Mouse (Mus musculus): ENCODE results near the gene Pole3.

The Pole3 gene

GRCm38 (mm10) chr4:62524651-62525488 lies at the start of gene Pole3, which contains the start of gene 4933430I17Rik:
TSS of gene Pole3 (minus strand) at chr4:62525068.
TSS of gene 4933430I17Rik (plus strand) at chr4:62525369.
- DNase-seq: peak; percentile 96

GRCm38 (mm10) chr4:62570029-62570428 lies 45.2 kb upstream of the Pole3 start:
- DNase-seq: no peak

- no peak for DNase-seq
Measured at GRCm38 (mm10) chr4:62569603-62570002, 44.7 kb upstream of the Pole3 start.

GRCm38 (mm10) chr4:62568359-62568758 lies 43.5 kb upstream of the Pole3 start:
- DNase-seq: no peak

- DNase-seq: no peak
Measured at GRCm38 (mm10) chr4:62567696-62568095, 42.8 kb upstream of the Pole3 start.

GRCm38 (mm10) chr4:62566530-62566929 lies 41.7 kb upstream of the Pole3 start:
- no peak for DNase-seq

- DNase-seq: no peak
Measured at GRCm38 (mm10) chr4:62562006-62562405, 37.1 kb upstream of the Pole3 start.

GRCm38 (mm10) chr4:62561630-62562001 lies 36.7 kb upstream of the Pole3 start:
- DNase-seq: no peak

- DNase-seq: peak; percentile 56
Measured at GRCm38 (mm10) chr4:62560963-62561629, 36.2 kb upstream of the Pole3 start.

- no peak for DNase-seq
Measured at GRCm38 (mm10) chr4:62559797-62560329, 35.0 kb upstream of the Pole3 start, which contains the start of gene Rgs3. TSS of gene Rgs3 (plus strand) at chr4:62559847.

- DNase-seq: no peak
Measured at GRCm38 (mm10) chr4:62557436-62557835, 32.6 kb upstream of the Pole3 start.

- DNase-seq: no peak
Measured at GRCm38 (mm10) chr4:62551966-62552365, 27.1 kb upstream of the Pole3 start.

- no peak for DNase-seq
Measured at GRCm38 (mm10) chr4:62544801-62545200, 19.9 kb upstream of the Pole3 start.

- DNase-seq: no peak
Measured at GRCm38 (mm10) chr4:62543782-62544181, 18.9 kb upstream of the Pole3 start.

GRCm38 (mm10) chr4:62541802-62542201 lies 16.9 kb upstream of the Pole3 start:
- no peak for DNase-seq

- DNase-seq: no peak
Measured at GRCm38 (mm10) chr4:62533729-62534128, 8.9 kb upstream of the Pole3 start.

- DNase-seq: no peak
Measured at GRCm38 (mm10) chr4:62527655-62528054, 2.8 kb upstream of the Pole3 start.

- no peak for DNase-seq
Measured at GRCm38 (mm10) chr4:62526256-62526655, 1.4 kb upstream of the Pole3 start.

- no peak for DNase-seq
Measured at GRCm38 (mm10) chr4:62525489-62525811, 582 bp upstream of the Pole3 start.

- DNase-seq: no peak
Measured at GRCm38 (mm10) chr4:62520892-62521400, 3.9 kb downstream of the Pole3 start.

GRCm38 (mm10) chr4:62519849-62520233 lies 5.0 kb downstream of the Pole3 start, which contains the start of gene Alad:
TSS of gene Alad (minus strand) at chr4:62519918.
- DNase-seq: peak; percentile 93

GRCm38 (mm10) chr4:62519122-62519848 lies 5.6 kb downstream of the Pole3 start:
- no peak for DNase-seq
